Mouse (Mus musculus): ENCODE measurements around the gene Cenph. TPM values are rescaled to one million over a fixed set of nuclear protein-coding genes. Genes with fewer than 3 reads are reported as not detected.

The Cenph gene
- 0.33 TPM in 1 of 2 replicates, not detected in the other for polyA plus RNA-seq (2012; rRNA removed)

DNA sequence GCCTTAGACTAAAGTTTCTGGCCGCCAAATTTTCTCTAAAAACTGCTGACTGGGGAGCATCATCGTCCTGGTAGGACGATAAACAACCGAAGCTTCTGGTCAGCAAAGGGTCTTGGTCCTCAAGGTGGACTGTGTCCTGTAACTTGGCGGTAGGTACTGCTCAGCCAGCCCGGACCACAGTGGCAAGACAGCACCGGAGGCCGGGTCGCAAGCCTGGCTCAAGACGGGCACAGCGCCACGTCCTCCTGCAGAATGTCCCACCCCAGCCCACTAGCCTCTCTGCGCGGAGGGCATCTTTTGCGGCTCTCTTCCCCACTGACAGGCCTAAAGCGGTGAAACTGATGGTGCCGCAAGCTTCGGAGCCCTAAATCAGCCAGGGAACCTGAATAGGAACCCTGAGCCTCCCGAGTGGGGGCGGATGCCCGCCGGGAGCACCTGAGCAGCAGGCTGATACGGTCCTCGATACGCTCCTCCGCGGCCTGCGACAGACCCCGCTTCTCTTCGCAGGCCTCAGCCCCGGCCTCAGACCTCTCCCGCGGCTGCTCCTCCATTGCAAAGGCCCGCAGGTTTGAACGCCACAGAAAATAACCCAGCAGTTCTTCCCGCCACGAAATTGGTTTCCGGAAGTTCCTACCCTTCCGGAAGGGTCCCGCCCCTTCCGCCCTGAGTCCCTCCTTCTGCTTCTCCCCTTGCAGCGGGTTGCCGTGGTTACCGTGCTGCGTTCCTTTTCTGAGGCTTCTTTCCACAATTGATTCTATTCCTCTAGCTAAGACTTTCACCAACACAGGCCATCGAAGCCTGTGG lies at the start of gene Cenph:
Gene Cenph, minus strand, starts transcription at position 648 of the 804 bp plus-strand sequence.
- Histone ChIP-seq H3K36me3 (ENCODE audit: control insufficient read depth, insufficient read depth, low read length) (no peaks in the 10 kb centered on the region; the same call in 1 of the 2 replicates), H3K4me3 (ENCODE audit: low read depth, low read length) (peak within 1 kb of the TSS; percentile 90), H3K27ac (ENCODE audit: insufficient read depth, low read depth, low read length) (no peak within 1 kb of the TSS), H3K4me1 (ENCODE audit: control insufficient read depth, insufficient read depth, insufficient read length, low read length) (peaks cover 3% of the 10 kb centered on the region), H3K27me3 (ENCODE audit: control insufficient read depth, insufficient read depth, low read length) (no peaks in the 10 kb centered on the region)
- WGBS: under 1% methylated on average over 46 of the region's 46 CpGs
- TF ChIP-seq CTCF (IDR thresholded peaks at IDR 0.05; ENCODE audit: extremely low read depth, insufficient read length, insufficient replicate concordance, low read depth, low read length) (no peak), POLR2A (IDR thresholded peaks at IDR 0.05; ENCODE audit: low read depth, low read length) (no peak)

DNA sequence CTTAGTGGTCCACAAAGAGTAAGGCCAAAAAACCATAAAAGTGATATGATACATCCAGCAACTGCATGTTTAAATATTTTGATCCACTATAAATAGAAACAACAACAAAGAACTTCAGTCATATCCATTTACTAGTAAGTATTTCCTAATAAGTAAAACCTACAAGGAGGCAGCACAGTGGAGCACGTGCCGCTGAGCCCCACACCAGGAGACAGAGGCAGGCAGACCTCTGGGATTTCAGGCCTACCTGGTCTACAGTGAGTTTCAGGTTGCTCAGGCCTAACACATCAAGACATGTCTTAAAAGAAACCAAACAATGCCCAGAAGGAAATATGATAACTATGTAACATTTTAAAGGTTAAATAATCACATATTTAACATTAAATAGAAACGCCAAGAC lies 49.2 kb upstream of the Cenph start:
- Histone ChIP-seq H3K4me3 (ENCODE audit: low read depth, low read length) (no peak overlapping the region), H3K27ac (ENCODE audit: insufficient read depth, low read depth, low read length) (no peak overlapping the region), H3K27me3 (ENCODE audit: control insufficient read depth, insufficient read depth, low read length) (no peaks in the 10 kb centered on the region), H3K4me1 (ENCODE audit: control insufficient read depth, insufficient read depth, insufficient read length, low read length) (no peaks in the 10 kb centered on the region), H3K36me3 (ENCODE audit: control insufficient read depth, insufficient read depth, low read length) (peaks cover 50% of the 10 kb centered on the region)
- TF ChIP-seq POLR2A (IDR thresholded peaks at IDR 0.05; ENCODE audit: low read depth, low read length) (no peak), CTCF (IDR thresholded peaks at IDR 0.05; ENCODE audit: extremely low read depth, insufficient read length, insufficient replicate concordance, low read depth, low read length) (no peak)
- WGBS: 87% methylated on average over 3 of the region's 3 CpGs

DNA sequence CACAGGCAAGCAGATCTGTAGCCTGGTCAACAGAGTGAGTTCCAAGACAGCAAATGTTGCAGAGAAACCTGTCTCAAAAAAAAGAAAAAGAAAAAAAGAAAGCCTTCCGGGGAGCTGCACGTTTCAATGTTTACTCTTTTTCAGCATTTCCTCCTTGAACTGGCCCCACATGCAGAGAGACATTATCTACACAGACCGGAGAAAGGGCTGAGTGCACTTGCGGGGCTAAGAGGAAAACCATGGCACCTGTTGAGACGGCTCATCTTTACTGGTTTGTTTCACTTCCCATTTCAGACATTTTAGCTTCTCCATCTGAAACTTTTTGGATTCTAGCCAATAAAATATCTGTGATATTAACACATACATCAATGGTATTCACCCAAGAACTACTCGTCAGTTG lies 48.6 kb upstream of the Cenph start:
- H3K4me3 ChIP-seq (ENCODE audit: low read depth, low read length): no peak overlapping the region
- WGBS: 36% methylated on average over 6 of the region's 6 CpGs
- no peak overlapping the region for H3K27ac ChIP-seq (ENCODE audit: insufficient read depth, low read depth, low read length)
- peaks cover 55% of the 10 kb centered on the region for H3K36me3 ChIP-seq (ENCODE audit: control insufficient read depth, insufficient read depth, low read length)
- TF ChIP-seq CTCF (IDR thresholded peaks at IDR 0.05; ENCODE audit: extremely low read depth, insufficient read length, insufficient replicate concordance, low read depth, low read length) (no peak), POLR2A (IDR thresholded peaks at IDR 0.05; ENCODE audit: low read depth, low read length) (no peak)
- no peaks in the 10 kb centered on the region for H3K4me1 ChIP-seq (ENCODE audit: control insufficient read depth, insufficient read depth, insufficient read length, low read length)
- no peaks in the 10 kb centered on the region for H3K27me3 ChIP-seq (ENCODE audit: control insufficient read depth, insufficient read depth, low read length)

DNA sequence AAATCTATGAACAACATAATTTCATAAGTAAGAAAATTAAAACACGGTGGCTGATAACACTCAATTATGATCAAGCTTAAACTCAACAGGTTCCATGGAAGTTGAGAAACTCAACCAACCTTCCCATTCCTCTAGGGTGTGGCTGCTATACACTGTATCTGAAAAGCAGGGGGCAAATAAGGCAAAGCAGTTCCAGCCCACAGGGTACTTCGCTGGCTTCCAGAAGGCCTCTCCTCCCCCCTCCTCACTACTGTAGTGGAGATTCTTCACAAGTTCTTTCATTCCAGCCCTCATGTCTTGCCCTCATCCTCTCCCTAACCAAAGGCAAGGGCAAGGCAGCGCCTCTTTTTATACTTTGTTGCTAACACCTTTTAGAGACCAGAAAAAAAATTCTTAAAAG lies 48.2 kb upstream of the Cenph start:
- Histone ChIP-seq H3K36me3 (ENCODE audit: control insufficient read depth, insufficient read depth, low read length) (peaks cover 54% of the 10 kb centered on the region), H3K27me3 (ENCODE audit: control insufficient read depth, insufficient read depth, low read length) (no peaks in the 10 kb centered on the region), H3K27ac (ENCODE audit: insufficient read depth, low read depth, low read length) (no peak overlapping the region), H3K4me3 (ENCODE audit: low read depth, low read length) (no peak overlapping the region), H3K4me1 (ENCODE audit: control insufficient read depth, insufficient read depth, insufficient read length, low read length) (no peaks in the 10 kb centered on the region)
- TF ChIP-seq CTCF (IDR thresholded peaks at IDR 0.05; ENCODE audit: extremely low read depth, insufficient read length, insufficient replicate concordance, low read depth, low read length) (no peak), POLR2A (IDR thresholded peaks at IDR 0.05; ENCODE audit: low read depth, low read length) (no peak)
- WGBS: 89% methylated on average over 3 of the region's 3 CpGs

DNA sequence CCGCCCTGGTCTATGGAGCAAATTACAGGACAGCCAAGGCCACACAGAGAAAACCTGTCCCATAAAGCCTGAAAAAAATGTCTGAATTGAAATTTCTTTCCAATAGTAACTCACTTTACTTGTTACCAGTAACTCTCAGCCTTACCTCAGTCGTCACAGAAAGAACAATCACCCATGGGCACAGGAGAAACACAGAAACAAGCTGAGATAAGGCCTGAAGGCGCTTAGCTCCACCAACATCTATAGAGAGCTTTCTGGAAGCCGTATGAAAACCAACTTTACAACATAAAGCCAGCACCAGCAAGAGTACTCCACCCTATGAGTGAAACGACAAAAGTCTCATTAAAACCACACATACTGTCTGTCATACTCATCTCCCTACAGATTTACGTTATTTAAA lies 38.8 kb upstream of the Cenph start:
- Histone ChIP-seq H3K27ac (ENCODE audit: insufficient read depth, low read depth, low read length) (no peak overlapping the region), H3K27me3 (ENCODE audit: control insufficient read depth, insufficient read depth, low read length) (no peaks in the 10 kb centered on the region), H3K4me3 (ENCODE audit: low read depth, low read length) (no peak overlapping the region), H3K36me3 (ENCODE audit: control insufficient read depth, insufficient read depth, low read length) (peaks cover 63% of the 10 kb centered on the region), H3K4me1 (ENCODE audit: control insufficient read depth, insufficient read depth, insufficient read length, low read length) (no peaks in the 10 kb centered on the region)
- 83% methylated on average over 6 of the region's 6 CpGs for WGBS
- no peak for TF ChIP-seq CTCF (IDR thresholded peaks at IDR 0.05; ENCODE audit: extremely low read depth, insufficient read length, insufficient replicate concordance, low read depth, low read length)
- TF ChIP-seq POLR2A (IDR thresholded peaks at IDR 0.05; ENCODE audit: low read depth, low read length): no peak

DNA sequence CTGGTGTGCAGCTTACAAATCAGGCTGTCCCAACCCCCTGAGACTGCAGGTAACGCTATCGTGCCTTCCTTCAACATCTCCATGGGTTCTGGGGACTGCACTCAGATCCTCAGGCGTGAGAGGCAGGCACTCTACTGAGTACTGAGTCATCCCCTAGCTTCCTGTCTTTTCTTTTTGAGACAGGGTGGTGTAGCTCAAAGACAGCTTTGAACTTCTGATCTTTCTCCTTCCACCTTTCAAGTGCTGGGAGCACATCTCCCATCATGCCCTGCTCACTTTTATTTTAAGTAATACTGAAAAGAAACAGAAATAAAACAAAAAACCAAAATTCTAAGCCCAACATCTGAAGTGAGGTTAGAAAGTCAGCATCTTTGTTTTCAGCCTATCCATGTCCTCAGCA lies 30.1 kb upstream of the Cenph start:
- Histone ChIP-seq H3K27ac (ENCODE audit: insufficient read depth, low read depth, low read length) (no peak overlapping the region), H3K36me3 (ENCODE audit: control insufficient read depth, insufficient read depth, low read length) (peaks cover 60% of the 10 kb centered on the region), H3K4me1 (ENCODE audit: control insufficient read depth, insufficient read depth, insufficient read length, low read length) (no peaks in the 10 kb centered on the region), H3K27me3 (ENCODE audit: control insufficient read depth, insufficient read depth, low read length) (no peaks in the 10 kb centered on the region), H3K4me3 (ENCODE audit: low read depth, low read length) (no peak overlapping the region)
- WGBS: 94% methylated on average over 3 of the region's 3 CpGs
- no peak for TF ChIP-seq CTCF (IDR thresholded peaks at IDR 0.05; ENCODE audit: extremely low read depth, insufficient read length, insufficient replicate concordance, low read depth, low read length)
- no peak for TF ChIP-seq POLR2A (IDR thresholded peaks at IDR 0.05; ENCODE audit: low read depth, low read length)

DNA sequence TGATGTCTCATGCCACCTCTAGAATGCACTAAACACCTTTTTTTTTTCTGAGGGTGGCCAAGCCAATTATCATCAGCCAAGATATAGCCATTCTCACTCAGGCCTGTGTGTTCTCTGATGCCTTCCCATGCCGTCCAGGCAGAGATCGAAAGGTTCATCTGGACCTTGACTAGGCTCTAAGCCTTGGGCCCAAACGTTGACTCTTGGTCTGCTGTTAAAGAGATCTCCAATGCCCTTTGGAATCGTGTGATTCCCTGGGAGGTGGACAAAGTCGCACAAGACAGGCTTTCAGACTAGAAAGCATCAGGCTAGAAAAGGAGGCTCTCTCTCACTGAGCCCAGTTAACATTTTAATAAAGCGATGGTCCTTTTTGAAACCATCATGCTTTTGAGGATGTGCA lies 21.5 kb upstream of the Cenph start:
- H3K36me3 ChIP-seq (ENCODE audit: control insufficient read depth, insufficient read depth, low read length): peaks cover 2% of the 10 kb centered on the region
- 79% methylated on average over 6 of the region's 6 CpGs for WGBS
- TF ChIP-seq CTCF (IDR thresholded peaks at IDR 0.05; ENCODE audit: extremely low read depth, insufficient read length, insufficient replicate concordance, low read depth, low read length): no peak
- no peak for TF ChIP-seq POLR2A (IDR thresholded peaks at IDR 0.05; ENCODE audit: low read depth, low read length)
- no peak overlapping the region for H3K4me3 ChIP-seq (ENCODE audit: low read depth, low read length)
- no peaks in the 10 kb centered on the region for H3K27me3 ChIP-seq (ENCODE audit: control insufficient read depth, insufficient read depth, low read length)
- H3K4me1 ChIP-seq (ENCODE audit: control insufficient read depth, insufficient read depth, insufficient read length, low read length): no peaks in the 10 kb centered on the region
- no peak overlapping the region for H3K27ac ChIP-seq (ENCODE audit: insufficient read depth, low read depth, low read length)
